Mouse (Mus musculus): ENCODE results near the gene Stxbp3.

DNA sequence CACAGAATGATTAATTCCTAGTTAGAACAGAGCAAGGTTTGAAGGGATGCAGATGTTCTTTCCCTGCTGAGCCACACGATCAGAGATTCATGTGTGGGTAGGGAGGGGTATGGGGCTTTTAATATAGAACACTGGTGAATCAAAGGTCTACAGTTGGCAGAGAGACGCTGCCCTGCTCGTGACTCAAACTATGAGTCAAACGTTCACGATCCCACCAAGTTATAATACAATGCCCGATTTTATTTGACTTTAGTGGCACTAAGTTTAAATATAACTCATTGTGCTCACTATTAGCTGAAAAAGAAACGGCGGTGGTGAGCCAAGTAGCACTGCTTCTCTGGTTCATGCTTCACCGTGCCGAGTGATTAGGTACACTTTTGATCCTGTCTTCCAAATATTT is 22.8 kb upstream of the Stxbp3 start:
- TF ChIP-seq GATA1 (IDR thresholded peaks at IDR 0.05; ENCODE audit: low read length) (no peak), TAL1 (IDR thresholded peaks at IDR 0.05; ENCODE audit: low read length) (no peak)

Measured in erythroblast, embryonic 14.5 days (primary cell).